Mouse (Mus musculus): ENCODE results near the gene Nat14.

The Nat14 gene

GRCm38 (mm10) chr7:4950561-4951342, 28.9 kb downstream of the Nat14 start:
- DNase-seq = no peak

DNA sequence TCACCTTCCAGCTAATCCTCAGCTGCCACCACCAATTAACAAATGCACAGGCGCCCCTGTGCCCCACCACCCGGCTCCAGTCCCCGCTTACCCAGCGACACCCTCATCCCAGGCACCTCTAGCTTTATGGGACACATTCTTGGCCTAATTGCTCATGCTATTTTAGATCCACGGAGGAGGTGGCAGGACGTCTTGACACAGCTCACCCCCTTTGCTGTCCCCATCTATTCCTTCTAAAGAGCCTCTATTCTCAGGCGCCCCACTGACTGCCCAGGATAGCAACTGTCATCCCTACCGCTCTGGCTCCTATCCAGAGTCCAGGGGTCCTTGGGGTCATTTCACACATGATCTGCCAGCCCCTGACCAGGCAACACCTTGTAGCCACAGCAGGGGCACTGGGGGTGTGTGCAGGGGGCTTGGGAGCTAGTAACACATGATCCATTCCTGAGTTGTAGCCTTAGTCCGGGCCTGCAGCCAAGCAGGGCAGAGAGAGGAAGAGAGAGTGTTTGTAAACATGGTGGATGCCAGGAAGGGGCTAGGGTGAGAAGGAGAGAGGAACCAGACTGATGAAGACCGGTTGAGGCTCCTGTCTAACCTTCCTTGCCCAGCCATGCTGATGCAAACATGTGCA, 32.1 kb downstream of the Nat14 start:
- DNase-seq = peak; percentile 51 to 78

DNA sequence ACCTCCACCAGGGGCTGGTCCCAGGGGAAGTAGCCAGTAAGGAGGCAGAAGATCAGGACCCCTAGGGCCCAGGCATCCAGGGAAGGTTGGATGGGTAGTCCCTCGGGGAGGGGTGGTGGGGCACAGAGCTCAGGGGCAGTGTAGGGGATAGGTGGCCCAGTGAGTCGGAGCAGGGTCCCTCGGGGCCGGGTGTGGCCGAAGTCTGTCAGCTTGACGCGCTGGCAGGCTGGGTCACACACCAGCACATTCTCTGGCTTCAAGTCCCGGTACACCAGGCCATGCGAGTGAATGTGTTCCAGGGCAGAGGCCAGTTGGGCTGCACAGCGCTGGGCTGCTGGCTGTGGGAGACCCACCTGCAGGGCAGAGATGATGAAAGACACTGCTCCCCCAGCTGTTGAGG, 35.5 kb downstream of the Nat14 start:
- DNase-seq = no peak

DNA sequence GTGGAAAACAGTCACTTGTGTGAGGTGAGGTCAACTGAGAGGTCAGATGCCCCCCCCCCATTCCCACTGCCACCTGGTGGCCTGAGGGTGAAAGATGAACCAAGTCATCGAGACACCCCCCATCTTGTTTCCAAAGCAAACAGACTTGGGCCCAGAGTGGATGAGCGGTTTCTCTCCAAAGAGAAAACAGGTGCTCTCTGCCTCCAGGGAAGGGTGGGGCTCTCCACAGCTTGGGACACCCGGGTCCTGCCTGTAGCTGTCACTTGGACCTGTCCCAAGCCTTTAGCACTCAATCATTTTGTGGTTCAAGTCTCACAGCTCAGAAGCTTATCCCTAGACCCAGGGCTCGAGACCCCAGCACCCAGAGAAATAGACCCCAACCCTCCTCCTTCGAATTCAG, 41.7 kb downstream of the Nat14 start:
- DNase-seq = no peak

DNA sequence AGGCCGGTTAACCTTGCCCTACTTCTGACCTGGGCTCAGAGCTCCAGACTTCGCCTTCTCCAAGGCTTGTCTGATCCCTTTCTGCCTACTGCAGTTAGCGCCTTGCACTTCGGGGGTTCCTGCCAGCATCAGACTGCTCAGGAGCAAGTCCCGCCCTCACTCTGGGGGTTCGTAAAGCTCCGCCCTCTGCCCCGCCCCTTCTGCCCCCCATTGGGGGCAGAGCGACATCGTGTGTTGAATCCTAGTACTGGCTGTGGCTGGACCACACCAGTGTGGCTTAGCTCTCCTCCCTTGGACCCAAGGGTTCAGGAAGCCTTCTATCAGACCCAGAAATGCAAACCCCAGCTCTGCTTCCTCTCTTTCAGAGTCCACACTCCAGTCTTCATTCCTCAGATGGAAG, 42.4 kb downstream of the Nat14 start, which contains the start of gene Sbk2:
Sbk2 (minus strand) TSS at position 135 of the 400 bp plus-strand sequence.
- DNase-seq = peak; percentile 87 to 90

GRCm38 (mm10) chr7:4964988-4965387, 43.2 kb downstream of the Nat14 start:
- no peak for DNase-seq

GRCm38 (mm10) chr7:4971068-4971467, 49.2 kb downstream of the Nat14 start, which contains the start of gene Sbk3:
Gene Sbk3, minus strand, starts transcription at chr7:4971168.
- DNase-seq = no peak

DNA sequence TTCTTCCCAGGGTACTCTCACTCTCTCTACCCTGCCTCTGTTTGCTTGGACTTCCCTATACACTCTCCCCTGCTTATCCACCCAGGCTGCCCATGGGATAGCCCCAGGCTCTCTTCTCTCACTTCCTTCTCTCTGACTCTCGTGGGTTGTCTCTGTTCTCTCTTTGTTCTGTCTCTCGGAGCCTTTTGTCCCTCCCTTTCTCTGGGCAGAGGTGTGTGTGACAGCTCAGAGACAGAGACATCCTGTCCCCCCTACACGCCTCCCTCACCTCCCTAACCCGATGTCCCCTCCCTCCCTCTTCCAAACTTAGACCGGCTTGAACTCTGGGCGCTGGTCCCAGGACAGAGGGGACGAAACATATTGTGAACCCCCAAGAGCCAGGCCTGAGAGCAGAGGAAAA, 49.9 kb downstream of the Nat14 start:
- DNase-seq = peak; percentile 50 to 75

DNA sequence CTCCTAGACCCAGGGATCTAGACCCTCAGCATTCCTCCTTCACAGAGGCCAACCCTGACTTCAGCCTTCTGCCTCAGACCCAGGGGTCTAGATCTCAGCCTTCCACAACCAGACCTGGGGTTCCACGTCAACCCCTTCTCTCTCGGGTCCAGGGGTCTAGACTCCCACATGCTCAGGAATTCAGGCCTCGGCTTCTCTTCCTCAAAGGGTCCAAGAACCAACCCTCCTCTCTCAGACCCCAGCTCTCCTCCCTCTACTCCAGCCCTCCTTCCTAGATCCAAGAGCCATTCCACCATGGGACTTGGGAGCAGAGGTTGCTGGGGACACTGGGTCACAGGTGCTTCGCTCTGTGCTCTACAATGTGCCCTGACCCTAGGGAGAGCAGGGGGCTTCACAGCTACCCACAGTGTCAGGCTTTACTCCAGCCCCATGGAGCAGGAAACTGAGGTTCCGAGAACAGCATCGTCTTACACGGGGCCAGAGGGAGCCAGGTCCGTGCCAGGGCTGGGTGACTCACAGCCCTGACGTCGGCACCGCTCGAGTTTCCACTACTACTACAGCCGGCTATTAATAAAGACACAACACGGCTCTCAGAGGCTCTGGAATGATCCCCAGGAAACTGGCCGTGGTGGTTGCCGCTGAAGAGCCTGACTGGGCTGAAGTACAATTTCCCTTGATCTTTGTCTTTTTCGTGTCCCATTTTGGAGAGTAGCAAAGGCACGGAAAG, 50.7 kb downstream of the Nat14 start:
- DNase-seq = peak; percentile 60 to 77

Data from lung, postnatal 4 days (tissue).